Mouse (Mus musculus) T-helper 17 cell (primary cell): ENCODE data around the gene Tenm1.

ENCODE experiments used
- in situ Hi-C, 2 experiments: fragments of 300-600 bp; cut with MboI, MseI; formaldehyde crosslinking; loops; 1 replicate in 1 of 2; 2 replicates in 1 of 2; pipeline ENCODE4 v1.15.1; 2025; ENCODE audit warnings: high pct_unique_total_duplicates in 2 of 2

Gene Tenm1

DNA sequence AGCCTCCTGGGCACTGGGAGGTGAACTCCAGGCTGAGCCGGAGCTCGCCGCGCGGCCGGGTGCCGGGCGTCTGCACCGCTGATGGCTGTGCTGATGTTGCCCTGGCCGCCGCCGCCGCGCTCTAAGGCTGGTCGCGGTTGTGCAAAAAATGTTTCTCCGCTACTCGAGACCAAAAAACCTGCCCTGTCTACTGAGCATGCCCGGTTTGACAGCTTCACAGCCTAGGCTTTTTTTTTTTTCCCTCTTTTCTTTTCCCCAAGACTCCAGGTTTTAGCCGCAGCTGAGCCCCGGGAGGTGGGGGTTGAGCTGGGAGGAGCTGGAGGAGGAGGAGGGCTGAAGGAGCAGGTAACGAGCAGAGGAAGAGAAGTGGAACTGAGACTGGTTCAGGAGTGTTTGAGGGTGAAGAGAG lies at the start of gene Tenm1:
Gene Tenm1 (minus strand): TSS at position 272 of the 409 bp plus-strand sequence.
- in situ Hi-C loops = no loop called here

DNA sequence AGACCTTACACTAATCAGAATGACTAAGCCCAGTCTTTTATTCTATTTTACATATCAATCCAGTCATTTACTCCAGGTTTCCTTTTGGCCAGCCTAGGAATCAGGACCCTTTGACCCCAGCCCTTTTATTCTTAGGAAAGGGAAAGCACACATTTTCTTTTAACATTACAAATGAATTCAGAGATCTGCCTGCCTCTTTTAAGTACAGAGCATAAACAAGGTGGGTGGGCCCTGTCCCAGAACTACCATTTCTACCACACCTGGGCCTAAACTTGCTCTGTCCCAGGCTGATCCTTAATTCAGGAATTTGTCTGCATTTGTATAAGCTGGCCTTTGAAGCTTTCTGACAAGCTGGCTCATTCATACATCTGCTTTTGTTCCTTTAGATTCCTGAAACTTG lies 38.4 kb upstream of the Tenm1 start:
- in situ Hi-C loops = no loop called here

DNA sequence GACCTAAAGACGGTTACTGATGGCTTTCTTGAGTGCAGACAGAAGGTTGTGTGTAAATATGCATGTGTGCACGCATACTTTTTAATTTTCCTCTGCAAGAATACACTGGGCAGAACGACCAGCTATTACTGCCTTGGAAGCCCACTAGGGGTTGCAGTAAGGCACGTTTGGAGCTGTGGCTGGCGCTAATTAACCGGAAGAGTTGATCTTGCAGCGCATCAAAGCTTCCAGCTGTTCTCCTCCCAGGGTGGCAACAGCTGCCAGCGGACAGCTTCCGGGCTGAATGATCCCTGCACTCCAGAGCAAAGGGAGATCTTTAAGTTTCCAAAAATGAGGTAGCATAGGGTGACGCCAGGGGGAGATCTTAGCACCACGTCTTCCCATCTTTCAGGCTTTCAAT lies 1.7 kb upstream of the Tenm1 start:
- in situ Hi-C loops = no loop called here

DNA sequence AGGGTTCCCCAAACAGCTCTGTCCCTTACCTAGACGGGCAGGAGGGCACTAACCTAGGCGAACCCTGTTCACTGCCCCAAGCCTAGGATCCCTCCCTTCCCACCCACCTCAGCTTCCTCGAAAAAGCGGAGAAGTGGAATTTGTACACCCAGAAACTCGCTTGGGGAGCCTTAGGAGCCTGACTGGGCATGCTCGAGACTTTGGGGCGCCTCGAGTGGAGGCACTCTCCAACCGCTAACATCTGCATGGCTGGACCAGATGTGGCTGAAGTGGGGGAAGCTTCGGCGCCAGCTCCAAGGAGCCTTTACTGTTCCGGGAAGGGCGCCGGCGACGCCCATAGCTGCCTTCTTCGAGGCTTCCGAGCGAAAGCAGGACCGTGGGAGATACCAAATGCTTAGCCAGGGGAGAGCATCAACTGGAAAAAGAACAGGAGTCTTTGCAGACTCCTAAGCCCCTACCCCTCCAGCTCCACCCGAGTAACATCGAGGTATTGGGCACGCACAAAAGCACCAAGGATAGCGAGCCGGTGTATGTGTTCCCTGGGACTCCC lies 1.1 kb upstream of the Tenm1 start:
- in situ Hi-C loops = no loop called here

DNA sequence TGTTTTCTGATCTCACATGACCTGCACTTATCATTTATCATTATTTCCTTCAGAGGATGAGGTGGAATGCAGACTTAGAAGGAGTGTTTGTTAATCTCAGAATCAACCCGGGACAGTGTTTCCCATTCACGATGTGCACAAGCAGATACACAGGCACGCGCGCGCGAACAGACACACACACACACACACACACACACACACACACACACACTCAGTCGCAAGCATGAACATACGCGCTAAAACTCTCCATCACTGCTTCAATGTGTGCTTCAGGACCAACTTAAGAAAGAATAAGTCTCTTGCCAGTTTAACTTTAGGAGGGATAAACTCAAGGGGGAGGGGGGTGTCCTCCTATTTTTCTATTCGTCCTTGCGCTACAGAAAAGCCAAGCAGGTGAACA lies 411 bp upstream of the Tenm1 start:
- in situ Hi-C loops = no loop called here

DNA sequence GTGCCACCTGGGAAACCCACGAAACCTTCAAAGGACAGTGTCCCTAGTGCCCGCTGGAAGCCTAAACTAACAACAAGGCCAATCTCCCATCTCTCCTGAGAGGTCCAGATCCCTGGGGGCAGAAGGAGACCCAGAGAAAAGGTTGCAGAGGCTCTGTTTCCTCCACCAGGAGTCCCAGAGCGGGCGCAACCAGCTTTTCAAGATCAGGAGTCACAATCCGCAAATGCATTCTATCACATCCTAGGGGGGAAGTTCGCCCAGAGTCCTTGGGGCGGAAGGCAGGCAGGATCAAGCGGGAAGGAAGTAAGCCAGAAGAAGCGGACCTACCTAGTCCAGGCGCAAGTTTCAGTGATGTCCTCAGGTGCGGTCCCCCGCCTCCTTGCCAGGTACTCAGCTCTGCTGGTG lies 963 bp downstream of the Tenm1 start:
- in situ Hi-C loops = no loop called here

DNA sequence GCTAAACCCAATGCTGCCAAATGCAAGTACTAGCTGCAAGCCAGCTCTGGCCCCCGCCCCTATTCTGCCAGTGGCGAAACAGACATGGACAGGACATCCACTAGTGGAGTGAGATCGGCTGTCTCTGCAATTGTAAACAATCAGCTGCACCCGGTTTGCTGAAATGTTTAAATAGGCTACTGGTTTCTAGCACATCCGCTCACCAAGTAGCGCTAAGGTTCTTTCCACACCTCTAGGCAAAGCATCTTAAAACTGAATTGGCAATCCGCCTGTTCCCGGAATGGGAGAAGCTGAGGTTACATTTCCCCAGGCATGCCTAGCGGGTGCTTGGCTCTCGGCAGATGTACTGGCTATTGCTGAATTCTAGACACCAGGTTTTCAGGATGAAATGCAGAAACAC lies 1.8 kb downstream of the Tenm1 start:
- in situ Hi-C loops = no loop called here

DNA sequence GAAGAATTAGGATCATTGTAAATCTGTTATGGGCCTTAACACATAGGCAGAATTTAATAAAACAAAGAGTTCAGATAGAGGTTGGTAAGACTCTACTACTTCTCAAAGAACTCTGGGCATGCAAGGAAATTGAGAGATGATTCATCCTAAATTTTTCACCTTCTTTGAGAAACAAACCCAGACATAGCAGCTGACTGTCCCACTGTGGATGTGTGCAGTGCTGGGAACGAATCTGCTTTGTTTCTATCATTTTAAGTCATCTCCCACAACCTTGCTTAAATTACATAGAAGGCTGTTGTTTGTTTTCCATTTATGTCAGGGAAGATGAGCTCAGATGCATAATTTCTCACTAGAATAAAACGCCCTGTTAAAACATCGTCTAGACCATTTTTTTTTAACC lies 31.0 kb downstream of the Tenm1 start:
- in situ Hi-C loops = no loop called here

DNA sequence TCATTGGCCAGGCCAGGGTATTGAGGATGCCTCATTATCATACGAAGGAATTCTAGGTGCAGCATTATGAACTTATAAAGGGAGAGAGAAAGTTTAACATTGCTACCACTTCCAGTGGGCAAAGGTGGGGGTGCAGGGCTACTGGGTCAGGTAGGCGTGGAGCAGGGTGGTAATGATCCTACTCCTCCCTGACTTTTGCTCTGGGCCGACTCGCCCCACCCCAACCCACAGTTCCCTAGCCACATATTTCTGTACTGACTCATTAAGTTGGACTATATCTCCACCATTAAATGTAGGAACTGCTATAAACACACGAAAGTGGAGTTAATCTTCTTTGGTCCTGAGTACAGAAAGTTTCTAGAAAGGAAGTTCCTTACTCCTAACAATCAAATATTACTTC lies 40.8 kb downstream of the Tenm1 start:
- in situ Hi-C loops = no loop called here

DNA sequence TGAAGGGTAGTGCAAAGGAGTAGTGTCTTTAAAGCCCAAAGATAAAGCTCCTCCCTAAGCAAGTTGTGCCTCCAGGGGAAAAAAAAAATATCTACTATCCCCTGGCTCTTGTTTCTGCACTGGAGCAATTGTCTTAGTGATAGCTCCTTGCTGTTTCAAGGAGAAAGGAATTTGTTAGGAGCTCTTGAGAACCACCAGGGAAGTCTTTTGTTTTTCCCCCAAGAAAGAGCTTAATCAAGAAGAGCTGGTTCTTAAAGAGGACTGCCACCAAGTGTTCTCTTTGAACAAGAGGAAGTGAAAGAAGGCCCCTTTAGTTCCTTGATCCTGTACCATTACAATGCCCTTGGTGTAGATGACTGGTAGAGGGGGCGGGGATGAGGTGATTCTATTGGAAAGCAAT lies 56.4 kb downstream of the Tenm1 start:
- in situ Hi-C loops = no loop called here

DNA sequence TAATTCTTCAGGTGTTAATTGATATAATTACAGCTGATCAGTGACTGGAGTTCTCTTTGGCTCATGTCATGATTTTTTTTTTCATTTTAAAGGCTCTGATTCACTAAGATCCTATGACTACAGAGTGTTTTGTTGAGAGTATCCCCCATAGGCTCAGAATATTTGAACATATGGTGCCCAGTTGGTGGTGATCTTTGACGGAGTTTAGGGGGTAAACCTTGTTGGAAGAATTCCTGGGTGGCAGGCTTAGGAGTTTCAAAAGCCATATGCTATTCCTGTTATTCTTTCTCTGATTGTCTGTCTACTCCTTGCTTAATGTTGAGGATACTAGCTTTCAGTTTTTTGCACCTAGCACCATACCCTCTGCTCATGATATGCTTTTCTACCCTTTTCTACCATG lies 109.6 kb downstream of the Tenm1 start:
- in situ Hi-C loops = no loop called here

DNA sequence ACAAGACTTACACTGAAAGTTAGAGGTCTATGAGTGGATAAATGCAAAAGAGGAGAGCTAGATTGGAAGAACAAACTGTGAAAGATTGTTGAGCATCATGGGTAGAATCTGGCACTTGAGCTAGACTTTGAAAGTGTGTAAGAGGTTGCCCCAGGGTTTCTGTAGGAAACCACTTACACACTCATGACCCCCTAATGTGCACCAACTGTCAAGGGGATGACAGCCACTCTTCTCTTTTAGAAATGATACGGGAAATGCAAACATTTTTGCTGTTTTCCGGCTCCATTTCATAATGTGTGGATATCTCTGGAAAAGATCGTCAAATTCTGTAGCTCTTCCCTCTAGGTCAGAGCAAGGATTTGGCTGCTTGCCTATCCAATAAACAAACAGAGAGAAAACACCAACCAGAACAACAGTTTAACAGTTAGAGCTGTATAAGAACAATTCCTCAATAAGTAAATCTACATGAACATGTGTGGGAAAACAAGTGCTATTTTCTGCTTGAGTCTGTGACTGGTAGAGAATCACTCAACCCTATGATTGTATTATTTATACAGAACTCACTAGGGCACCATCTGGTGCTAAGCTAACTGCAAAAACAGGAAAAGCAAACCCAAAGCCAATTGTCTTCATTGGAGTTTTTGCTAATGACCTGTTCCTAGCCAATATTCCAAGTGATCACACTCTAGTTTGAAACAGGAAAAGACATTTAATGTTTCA lies 111.0 kb downstream of the Tenm1 start:
- in situ Hi-C loops = no loop called here

DNA sequence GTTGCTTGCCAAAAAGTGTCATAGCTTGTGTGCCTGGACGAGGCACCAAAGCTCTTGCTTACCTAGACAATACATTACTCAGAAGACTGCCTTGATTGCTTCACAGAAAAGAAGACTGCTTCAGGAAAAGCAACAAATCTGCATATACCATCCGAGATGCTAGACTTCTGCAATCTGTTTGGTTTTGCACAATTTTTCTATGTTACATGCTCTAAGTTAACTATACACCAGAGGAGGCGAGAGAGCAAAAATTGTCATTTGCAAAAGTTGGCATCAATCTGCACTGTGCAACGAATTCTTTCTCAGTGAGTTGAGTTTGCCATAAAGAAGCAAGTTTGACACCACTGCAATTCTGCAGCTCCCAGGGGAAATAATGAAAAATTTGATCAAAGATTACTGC lies 193.1 kb downstream of the Tenm1 start:
- in situ Hi-C loops = no loop called here

DNA sequence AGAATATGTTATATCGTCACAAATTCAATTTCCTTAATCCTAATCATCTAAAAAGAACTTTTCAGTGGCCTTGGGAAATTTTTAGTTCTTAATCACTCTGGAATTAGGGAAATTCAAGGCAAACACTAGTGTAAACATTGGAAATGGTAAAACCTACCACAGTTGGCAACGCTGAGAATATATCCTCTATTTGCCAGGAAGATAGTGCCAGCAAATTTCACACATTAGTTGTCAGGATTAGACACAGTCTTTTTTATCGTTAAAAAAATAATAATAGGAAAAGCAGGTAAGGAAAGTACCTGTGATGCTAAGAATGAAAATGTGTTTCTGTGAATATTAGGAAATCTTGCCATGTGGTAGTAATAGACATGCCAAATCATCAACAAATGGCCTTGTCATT lies 223.9 kb downstream of the Tenm1 start:
- in situ Hi-C loops = no loop called here

DNA sequence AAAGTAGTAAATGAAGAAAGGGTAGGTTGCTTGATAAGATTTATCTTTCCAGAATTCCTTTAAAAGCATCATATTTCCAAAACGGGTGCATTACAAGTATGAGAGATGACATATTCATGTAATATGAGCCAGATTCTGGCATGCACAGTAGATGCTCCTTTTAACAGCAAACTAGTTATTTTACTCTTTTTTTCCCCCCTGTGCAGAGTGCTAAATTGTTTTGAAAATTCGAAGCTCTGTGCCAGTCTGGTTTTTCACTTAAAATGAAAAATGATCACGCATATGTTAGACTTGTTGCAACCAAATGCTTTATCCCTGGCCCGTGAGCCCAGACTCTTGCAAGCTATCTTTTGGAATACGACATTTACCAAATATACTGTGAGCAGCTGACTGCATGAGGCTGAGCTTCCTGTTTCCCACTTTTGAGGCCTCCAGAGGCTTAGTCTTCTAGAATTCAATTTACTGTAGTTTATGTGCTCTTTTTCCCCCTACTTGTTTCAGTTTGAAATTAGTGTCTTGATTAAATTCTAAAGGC lies 226.6 kb downstream of the Tenm1 start:
- in situ Hi-C loops = no loop called here

DNA sequence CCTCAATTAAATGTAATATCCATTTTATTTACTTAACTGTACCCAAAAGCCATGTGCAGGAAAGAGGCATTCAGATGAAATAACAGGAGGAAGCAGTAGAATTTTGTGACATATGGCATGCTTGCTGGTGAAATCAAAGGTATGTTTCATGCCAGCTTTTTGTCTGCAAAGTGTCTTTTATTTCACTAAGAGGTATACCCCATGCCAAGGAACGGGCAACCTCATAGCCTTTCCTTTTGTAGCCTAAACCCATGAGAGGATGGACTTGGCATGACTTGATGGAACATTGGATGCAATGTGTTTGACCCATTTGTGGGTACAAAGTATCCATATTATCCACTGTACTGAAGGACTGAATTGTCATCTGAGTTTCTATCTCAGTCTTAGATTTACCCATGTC lies 246.0 kb downstream of the Tenm1 start:
- in situ Hi-C loops = no loop called here

DNA sequence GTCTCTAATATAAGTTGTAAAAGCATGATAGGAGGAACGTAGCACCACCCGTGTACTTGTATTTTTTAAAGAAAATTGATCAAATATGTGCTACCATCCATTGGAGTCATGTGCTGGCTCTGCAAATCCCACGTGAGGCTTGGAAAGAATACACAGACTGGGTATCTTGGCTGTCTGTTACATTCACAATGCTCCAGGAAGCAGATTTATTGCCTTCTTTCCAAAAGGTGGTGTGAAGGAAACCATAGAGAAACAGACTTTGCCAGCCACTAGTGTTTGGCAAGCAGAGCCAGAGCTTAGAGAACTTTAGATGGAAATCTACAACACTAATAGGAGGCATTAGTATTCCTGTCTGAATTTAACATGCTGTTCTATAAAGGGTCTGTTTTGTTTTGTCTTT lies 277.4 kb downstream of the Tenm1 start:
- in situ Hi-C loops = no loop called here

DNA sequence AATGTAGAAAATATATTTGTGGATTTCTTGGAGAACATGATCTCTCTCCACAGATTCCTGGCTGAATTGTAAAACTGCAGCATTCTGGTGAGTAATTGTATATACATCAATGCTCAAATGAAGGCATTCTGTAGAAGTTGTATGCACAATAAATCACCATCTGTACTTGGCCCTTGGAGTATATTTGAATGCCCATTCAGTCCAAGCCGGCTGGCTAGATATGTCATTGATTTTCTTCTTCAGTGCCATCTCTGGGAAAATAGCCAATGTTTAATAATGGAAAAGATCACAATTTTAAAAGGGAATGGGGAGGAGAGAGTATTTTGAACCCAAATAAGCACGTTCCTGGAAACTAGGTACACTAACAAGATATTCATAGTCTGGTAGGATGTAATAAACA lies 299.2 kb downstream of the Tenm1 start:
- in situ Hi-C loops = no loop called here

DNA sequence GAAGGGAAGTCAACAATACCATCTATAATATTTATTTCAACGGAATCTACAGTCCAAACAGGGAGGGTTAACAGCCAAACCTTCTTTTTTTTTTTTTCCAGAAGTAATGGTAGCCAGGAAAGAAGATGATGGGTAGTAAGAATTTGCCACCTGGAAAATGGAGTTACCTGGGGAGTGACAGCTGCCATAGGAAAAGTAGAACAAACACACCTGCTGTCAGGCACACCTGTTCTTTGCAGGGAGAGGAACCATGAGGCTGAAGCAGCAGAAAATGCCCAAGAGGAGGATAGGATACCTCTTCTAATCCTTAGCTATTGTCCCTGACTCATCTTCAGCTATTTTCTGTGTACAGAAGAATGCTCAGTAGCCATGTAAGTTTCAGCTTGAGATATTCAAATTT lies 306.4 kb downstream of the Tenm1 start:
- in situ Hi-C loops = no loop called here

DNA sequence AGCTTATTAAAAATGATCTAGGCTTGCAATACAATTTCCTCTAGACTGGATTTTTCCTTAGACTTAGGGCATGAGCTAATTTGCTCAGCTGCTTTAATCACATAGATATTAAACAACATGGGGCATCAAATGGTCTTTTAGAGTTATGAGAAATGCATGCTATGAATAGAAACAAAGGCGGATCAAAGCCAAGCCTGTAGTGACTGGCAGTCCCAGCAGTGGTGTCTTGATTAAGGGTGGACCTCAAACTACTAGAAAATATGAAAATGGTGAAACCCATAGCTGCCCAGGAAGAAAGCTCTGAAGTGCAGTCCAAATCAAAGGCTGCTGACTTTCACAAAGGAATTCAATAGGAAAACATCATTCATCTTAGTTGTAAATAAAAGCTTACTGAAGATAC lies 306.9 kb downstream of the Tenm1 start:
- in situ Hi-C loops = no loop called here

DNA sequence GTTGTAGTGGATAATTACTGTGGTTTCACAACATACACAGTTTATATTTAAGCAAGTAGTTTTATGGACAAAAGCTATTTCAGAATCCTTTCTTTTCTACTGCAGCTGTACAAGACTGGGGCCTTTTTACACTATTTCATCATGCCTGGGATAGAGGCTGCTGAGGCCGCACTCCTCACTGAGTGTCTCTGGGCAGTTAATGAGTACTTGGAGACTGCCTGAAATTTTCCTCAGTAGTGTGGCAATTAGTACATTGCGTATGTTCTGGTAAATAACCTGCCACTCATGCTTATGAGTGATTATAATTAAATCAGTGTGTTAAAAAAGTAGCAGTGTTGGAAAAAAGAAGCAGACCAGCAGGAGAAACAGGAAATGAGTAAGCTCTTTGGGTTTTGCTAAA lies 442.8 kb downstream of the Tenm1 start:
- in situ Hi-C loops = no loop called here

DNA sequence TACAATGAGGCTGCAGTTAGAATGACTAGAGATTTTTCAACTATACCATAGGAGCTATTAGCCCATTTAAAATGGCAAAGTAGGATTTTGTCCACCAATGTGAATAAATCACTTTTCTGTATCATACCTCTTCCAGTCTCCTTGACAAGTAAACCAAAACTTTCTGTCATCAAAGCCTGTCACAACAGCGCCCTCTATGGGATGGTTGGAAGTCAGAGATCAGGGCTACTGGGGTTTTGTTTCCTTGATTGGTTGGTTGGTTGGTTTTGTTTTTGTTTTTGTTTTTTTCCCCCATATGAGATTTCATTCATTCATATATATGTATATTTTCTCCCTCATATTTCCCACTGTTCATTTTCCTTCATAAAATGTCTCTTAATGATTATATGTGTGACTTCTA lies 455.4 kb downstream of the Tenm1 start:
- in situ Hi-C loops = loop anchor here in 1 of 2 experiments (10.0 kb wide), 1 partner anchor 419 kb away; no protein-coding TSS in a partner anchor

DNA sequence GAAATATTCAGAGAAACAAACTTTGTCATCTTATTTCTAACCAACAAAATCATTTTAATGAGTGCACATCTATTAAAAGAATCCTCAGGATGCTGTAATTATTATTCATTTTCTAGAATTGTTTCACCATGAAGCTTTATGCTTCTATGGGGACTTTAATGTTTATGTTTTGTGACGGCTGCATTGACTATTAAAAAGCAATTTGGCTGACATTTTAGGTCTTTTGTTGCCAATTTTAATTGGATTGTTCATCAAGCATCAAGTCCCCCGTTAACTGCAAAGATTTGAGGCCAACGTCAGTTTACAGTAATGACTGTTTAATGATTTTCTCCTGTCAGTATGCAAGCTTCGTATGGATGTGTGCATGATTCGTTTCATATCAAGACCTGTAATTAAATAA lies 461.3 kb downstream of the Tenm1 start:
- in situ Hi-C loops = no loop called here

DNA sequence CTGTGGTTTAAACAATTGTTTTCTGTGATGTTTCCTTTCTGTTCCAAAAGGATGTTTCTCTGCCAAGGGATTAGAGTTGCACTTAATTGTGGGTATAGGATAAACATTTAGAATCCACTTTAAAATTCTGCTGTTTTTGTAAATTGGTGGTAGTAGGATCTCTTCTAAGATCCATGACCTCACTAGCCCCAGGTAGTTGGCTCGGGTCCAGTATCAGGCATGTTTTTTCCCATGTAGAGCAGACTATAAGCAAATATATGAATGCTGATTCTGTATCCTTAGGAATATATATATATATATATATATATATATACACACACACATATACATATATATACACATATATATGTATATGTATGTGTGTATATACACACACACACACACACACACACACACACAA lies 567.2 kb downstream of the Tenm1 start:
- in situ Hi-C loops = no loop called here
